Mouse (Mus musculus) gastrocnemius, adult 8-10 months (tissue): ENCODE measurements around the gene Gnas. TPM values are rescaled to one million over a fixed set of nuclear protein-coding genes. Genes with fewer than 3 reads are reported as not detected.
"Not testable (repeated sequence)": the region's sequence is repeated elsewhere in the genome, so short reads cannot be mapped to it uniquely, and the experiment has no call there.

Experiments
- DNase-seq, 2 experiments: peaks; one replicate each; pipeline ENCODE4 v3.0.0; 2022; ENCODE audit warnings: low spot score in 2 of 2
- total RNA-seq, 4 experiments: library from RNA; stranded (reverse); gene quantifications; 2 replicates each; pipeline ENCODE4 v1.2.4; 2022

Gene Gnas
- total RNA-seq, 4 experiments from 2014 or later = 1,232 to 1,409 (median 1,307) TPM

DNA sequence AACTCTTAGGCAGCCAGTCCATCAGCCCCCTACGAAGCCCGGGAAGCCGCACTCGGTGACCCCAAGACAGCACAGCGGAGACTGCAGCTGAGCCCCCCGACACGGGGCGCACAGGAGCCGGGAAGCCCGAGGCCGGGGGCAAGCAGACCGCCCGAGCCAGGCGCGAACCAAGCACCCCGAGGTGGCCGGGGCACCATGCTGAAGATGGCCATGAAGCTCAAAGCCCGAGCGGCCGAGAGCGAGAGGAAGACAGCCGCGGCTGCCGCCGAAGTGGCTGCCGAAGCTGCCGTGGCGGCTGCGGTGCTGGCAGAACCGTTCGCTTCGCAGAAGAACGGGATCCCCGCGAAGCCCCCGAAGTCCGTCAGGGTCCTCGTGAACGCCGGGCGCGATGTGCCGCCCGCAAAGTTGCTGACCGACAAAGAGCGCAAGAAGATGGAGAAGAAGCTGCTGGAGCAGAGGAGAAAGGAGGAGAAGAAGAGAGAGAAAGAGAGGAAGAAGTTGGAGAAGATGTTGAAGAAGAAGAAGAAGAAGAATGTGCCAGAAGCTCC lies 44.3 kb downstream of the Gnas start:
- no peak for DNase-seq

DNA sequence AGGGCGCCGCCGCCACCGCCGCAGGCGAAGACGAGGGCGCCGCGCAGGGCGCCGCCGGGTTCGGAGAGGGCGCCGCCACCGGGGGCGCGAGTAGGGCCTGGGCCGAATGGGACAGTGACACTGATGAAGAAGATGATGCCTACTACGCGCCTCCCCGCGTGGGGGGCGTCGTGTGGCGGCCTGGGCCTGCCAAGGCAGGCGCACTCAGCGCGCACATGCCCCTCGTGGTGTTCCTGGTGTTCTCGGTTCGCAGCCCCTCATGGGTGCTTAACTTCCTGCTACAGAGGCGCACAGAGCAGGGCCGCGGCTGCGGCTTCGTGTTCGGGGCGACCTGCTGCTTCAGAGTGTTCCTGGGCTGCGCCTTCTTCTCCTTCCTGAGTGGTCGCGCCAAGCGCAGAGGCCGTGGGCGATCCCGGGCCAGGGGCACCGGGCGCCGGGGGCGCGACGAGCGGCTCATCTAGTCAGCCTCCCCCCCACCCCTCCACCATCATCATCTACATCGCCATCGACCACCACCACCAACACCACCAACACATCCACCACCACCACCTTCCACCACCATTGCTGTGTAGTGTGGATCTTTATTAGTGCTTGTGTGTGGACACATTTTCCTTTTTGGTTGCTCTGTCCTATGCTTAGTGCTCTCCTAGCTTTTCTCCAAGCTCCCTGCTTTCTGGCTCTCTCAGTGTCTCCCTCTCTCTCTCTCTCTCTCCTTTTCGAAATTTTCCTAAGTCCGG lies 45.0 kb downstream of the Gnas start:
- peak in 1 of 2 experiments; percentile 30 for DNase-seq

DNA sequence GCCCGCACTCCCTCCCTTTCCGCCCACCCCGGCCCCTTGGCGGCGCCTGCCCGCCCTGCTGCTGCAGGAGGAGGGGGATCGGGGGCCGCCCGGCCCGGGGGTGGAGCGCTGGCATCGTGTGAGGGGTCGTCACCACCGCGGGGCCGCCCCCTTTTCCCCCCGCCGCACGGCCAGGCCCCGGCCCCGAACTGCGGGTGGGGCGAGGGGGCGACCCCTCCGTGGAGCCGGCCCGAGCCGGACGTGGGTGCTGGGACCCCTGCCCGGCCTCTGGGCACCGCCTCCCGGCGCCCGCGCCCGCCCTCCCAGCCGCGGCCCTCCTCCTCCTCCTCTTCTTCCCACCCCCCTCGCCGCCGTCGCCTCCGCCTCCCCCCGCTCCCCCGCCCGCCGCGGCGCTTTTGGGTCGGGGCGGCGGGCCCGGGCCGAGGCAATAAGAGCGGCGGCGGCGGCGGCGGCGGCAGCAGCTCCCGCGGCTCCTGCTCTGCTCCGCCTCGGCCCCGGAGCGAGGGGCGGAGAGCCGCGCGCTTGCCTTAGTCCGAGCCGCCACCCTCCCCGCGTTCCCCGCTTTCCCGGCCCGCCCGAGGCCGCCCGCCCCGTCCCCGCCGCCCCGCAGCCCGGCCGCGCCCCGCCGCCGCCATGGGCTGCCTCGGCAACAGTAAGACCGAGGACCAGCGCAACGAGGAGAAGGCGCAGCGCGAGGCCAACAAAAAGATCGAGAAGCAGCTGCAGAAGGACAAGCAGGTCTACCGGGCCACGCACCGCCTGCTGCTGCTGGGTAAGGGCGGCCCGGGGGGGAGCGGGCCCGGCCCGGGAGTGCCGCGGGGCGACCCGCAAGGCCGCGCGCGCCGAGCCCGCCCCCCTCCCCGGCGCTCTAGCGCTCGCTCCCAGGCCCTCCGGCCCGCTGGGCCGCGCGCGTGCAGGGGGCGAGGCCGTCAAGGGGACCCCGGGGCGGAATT lies 45.8 kb downstream of the Gnas start:
- DNase-seq = peak; percentile 71 to 81

GRCm38 (mm10) chr2:174330616-174331191 lies 46.6 kb downstream of the Gnas start:
- DNase-seq = peak; percentile 60 to 66

DNA sequence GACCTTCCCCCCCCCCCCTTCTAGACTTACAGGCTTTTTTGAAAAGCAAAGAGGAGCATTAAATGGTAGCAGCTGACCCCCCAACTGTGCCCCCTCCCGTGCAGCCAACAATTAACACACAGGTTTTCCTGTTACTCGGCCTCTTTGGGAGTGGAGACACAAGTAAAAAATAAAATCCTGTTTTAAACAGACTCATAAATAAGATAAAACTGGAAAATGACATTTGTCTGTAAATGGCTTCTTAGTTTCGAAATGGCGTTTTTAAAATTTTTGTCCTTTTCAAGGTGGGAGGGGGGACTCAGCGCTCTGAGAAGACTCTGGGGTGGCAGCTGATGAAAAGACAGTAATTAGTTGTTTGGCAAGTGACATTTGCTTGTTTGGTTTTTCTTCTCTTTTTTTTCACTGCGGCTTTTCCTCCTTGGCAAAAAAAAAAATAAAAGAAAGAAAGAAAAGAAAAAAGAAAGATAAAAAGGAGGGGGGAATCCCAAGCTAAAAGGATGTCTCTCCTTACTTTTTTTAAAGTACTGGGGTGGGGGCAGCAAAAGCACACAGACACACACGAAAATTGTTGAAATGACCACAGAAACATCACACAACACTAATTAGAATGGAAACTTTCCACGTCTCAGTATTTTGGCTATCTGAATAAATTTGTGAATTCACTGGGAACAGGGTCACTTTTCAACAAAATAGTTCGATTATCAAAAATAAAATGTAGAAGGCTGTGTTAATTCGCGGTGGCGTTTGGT lies 47.3 kb downstream of the Gnas start:
- DNase-seq = no peak

GRCm38 (mm10) chr2:174333239-174333890 lies 49.2 kb downstream of the Gnas start:
- no peak for DNase-seq

- DNase-seq = no peak
These were observed 50.3 kb downstream of the Gnas start for GRCm38 (mm10) chr2:174334415-174334814.

GRCm38 (mm10) chr2:174337275-174337674 lies 53.2 kb downstream of the Gnas start:
- no peak for DNase-seq

DNA sequence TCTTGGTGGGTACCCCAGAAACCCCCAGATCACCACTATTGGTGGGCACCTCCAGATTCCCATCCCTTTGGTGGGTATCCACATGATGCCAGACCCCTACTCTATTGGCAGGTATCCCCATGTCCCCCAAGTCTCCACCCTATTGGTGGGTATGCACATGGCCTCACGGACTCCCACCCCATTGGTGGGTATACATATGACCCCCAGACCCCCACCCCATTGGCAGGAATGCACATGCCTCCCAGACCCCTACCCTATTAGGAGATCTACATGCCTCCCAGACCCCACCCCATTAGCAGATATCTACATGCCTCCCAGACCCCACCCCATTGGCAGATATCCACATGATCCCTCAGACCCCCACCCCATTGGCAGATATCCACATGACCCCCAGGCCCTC lies 55.6 kb downstream of the Gnas start:
- DNase-seq = no peak

- no peak for DNase-seq
These were observed 56.2 kb downstream of the Gnas start for GRCm38 (mm10) chr2:174340229-174340892.

DNA sequence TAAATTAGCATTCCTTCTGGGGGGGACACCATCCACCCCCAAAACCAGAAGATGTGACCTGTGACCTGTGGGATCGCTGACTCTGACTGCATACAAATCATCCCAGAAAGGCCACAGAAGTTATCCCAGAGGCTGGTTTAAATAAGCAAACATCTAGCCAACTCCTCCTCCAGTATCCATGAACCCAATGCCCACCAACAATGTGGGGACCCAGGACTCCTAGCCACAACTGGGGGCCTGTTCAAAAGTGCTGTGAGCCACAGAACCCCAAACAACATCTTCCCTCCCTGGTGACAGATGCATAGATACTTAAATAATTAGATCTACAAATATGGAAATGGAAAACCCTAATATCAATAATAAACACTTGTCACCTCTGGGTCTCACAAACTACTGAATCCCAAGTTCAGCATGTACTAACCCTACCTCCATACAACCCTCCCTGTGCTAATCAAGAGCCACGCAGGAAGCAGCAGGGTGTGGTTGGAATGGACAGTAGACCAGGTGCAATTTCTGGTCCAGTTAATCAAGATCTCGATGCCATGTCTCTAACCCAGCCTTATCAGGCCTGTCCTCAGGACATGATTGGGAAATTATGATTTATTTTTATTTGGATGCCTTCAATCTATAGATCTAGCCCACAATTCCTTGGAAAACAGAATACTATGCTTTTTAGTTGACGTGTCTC lies 56.9 kb downstream of the Gnas start:
- DNase-seq = no peak

- DNase-seq = no peak
These were observed 58.8 kb downstream of the Gnas start for GRCm38 (mm10) chr2:174342793-174343400.

GRCm38 (mm10) chr2:174343566-174343965 lies 59.4 kb downstream of the Gnas start:
- no peak for DNase-seq

DNA sequence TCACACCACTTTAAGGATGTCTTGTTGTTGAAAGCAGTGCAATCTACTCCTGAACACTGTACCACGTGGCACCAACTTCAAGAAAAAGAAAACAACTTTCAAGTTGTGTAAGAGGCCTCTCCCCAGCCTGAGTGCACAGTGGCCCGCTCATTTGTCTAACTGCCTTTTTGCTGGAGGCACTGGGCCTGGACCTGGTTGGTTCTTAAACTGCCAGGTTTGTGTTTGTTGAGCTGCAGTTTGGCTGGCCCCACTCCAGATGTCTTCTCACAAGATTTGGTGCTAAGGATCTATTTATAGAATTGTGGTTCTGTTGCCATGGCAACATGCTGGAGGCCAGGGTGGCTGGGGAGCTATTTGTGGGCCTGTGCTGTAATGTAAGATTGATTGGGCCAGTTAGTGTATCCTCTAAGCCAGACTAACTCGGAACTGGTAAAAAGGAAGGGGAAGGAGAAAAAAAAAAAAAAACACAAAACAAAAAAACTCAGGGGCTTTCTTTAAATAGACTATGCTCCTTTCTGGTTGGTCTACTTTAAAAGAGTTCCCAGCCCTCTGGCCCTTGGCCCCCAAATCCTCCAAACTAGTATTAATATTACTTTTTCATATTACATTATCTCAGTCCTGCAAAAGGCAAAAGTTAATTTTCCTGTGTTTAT lies 60.0 kb downstream of the Gnas start:
- DNase-seq = peak; percentile 86 to 93

- no peak for DNase-seq
These were observed 60.9 kb downstream of the Gnas start for GRCm38 (mm10) chr2:174344996-174345395.

DNA sequence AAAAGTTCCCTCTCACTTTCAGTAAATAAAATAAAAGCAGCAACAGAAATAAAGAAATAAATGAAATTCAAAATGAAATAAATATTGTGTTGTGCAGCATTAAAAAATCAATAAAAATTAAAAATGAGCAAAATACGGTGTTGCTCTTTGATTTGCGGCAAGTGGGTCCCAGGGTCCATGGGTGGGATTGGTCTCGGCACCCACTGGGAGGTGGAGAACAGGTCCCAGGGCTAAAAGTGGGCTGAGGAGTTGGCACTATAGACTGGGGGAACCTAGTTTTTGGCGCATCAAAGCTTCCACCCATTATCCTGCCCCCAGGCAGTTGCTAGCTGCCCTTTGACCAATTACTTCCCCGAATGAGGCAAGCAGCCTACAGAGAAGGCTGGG lies 62.5 kb downstream of the Gnas start, which contains the start of gene Gm20721:
Gm20721 (minus strand) TSS at position 101 of the 387 bp plus-strand sequence.
- no peak for DNase-seq

- not testable (repeated sequence) for DNase-seq
These were observed 63.0 kb downstream of the Gnas start for GRCm38 (mm10) chr2:174346999-174347668.

GRCm38 (mm10) chr2:174358516-174358915 lies 74.4 kb downstream of the Gnas start:
- no peak for DNase-seq
